Mouse (Mus musculus) right cerebral cortex, postnatal 36 days (tissue): ENCODE results near the gene Armcx2.
"Not testable (repeated sequence)": the region's sequence is repeated elsewhere in the genome, so short reads cannot be mapped to it uniquely, and the experiment has no call there.

Experiments
- DNase-seq, 2 experiments: peaks; one replicate each; pipeline ENCODE4 v3.0.0; 2022; ENCODE audit warnings: low spot score in 2 of 2, mixed read lengths in 1 of 2

Gene Armcx2

DNA sequence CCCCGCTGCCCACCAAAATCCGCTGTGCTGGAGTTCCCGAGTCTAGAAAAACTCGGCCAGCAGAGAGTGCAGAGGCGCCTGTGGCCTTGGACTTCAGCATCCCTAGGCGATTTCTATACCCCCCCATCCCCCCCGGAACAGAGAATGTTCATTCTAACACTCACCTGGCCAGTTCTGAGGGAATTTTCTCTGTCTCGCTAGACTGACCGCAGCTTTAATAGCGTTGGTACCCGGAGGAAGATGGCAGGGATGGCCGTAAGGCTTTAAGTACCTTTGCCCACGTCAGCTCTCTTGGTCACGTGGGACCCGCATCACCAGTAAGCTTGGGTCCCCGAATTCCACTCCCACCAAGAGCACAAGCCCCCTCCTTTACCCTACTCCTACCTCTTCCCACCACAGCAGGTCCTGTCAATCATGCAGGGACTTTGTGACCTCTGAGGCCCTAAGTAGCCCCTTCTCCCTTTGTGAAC lies at the start of gene Armcx2:
Gene Armcx2, minus strand, starts transcription at position 467 of the 470 bp plus-strand sequence.
- peak; percentile 27 to 61 for DNase-seq

DNA sequence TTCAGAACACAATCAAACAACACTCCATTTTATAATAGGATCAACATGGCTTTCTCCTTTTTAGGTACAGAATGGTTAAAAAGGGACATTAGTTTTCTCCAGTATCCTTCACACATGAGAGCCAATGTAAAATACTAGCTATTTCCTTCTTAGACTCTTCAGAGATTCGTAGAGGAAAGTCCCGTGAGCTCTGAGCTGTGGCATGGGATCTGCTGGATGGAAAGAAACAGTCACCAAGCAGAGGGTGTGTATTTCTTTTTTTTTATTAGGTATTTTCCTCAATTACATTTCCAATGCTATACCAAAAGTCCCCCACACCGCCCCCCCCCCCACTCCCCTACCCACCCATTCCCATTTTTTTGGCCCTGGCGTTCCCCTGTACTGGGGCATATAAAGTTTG lies 40.6 kb upstream of the Armcx2 start:
- DNase-seq = no peak

- DNase-seq = no peak
Observed at GRCm38 (mm10) chrX:134844424-134844823, 35.4 kb upstream of the Armcx2 start.

- DNase-seq = no peak
Observed at GRCm38 (mm10) chrX:134830508-134830907, 21.5 kb upstream of the Armcx2 start.

DNA sequence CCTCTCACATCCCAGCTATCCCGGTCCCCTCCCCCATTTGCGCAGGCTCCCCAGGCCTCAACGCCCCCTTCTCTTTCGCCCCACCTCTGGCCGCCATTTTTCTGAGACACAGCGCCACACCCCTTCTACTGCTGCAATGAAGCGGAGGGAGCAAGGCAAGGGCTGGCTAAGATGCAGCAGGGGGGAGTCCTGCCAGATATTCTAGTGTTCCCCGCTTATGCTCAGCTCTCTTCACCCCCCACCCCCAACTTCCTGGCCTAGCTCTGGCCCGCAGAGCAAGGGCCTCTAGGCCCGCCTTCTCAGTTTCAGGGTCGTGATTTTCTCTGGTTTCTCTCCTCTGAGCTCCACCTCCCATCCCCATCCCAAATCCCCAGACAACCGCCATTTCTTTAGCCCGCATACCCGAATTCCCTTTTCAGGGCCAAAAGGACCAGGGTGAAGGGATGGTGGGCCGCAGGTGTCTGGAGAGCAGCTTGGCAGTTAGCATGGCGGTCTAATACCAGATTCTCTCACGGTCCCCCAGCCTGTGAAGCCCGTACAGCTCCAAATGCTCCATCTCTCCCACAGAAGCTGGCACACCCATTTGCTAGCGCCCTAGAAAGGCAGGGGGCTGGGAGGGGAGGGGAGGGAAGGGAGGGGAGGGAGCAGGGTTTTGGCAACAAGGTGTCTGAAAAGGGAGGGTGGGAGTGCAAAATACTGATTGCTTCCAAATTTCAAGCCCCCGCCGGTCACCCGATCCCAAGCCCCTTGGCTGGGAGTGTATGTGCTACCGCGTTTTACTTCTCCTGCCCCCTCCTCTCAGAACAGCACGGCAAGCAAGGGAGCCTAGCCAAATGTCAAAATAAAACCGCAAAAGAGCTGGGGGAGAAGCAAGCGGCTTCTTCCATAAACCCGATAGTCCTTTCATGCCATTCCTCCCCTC lies 927 bp downstream of the Armcx2 start:
- DNase-seq = peak in 1 of 2 experiments; percentile 8

GRCm38 (mm10) chrX:134787728-134788127 lies 21.3 kb downstream of the Armcx2 start:
- no peak for DNase-seq

DNA sequence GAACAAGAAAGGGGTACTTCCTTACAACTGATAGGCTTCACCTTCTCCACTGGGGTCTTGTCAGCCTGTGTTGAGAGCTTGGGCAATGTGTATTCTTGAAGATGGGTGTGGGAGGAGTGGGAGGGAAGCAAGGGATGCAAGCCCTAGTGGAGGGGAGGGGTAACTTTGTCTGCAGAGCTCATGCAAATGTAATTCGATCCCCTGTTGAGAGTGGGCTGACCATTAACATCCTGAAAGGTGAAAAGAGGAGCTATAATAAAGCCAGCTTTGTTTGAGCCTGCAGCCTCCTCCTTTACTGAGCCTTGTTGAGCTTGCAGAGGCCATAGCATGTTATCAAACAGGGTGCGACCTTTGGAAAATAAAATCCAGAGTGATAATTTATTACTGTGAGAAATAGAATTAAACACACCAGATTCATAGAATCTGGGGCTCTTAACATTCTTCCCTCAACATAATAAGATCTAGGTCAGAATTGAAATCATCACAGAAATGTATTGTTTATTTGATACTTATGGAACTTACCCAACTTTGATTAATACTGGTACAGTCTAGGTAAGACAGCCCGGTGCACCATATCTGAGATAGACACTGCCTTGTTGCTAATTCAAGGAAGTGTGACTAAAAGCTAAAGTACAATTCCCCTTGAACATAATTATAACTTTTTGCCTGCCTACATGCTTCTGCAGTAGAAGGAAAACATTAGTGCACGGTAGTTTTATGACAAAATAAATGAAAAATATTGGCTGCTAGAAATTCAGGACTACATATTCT lies 45.4 kb downstream of the Armcx2 start:
- not testable (repeated sequence) for DNase-seq

DNA sequence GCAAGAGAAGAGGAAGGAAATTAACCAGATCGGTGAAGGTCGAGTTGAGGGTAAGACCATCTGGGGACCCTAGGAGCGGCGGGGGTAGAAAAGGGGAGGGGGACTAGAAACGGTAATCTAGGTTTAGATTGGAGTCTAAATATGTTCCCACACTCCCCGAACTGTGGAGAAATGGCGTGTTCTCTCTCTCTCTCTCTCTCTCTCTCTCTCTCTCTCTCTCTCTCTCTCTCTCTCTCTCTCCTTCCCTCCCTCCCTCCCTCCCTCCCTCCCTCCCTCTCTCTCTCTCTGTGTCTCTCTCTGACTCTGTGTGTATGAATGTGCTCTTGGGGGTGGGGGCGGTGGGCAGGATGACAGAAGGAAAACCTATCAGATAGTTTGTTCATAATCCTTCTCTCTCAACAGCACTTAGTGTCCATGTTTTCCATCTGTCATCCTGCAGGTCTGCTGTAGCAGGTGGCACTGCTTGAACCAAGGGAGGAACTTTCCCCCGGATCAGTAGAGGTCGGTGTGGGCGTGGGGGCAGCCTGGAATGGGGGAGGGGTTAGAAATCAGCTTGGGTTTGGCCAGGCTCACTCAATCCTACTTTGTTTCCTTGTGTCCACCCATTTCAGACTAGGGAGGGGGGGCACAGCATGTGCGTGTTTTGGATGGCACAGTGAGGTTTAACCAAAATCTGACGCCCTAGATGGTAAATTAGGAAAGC lies 51.6 kb downstream of the Armcx2 start:
- no peak for DNase-seq

- peak; percentile 41 to 61 for DNase-seq
Observed at GRCm38 (mm10) chrX:134756434-134757292, 52.4 kb downstream of the Armcx2 start, which contains the start of gene Armcx3. Gene Armcx3 (plus strand): TSS chrX:134756595.
